Mouse (Mus musculus): ENCODE measurements around the gene Olfr591. TPM values are rescaled to one million over a fixed set of nuclear protein-coding genes. Genes with fewer than 3 reads are reported as not detected.

Gene Olfr591
- total and polyA plus RNA-seq, 3 experiments: 0.05 TPM; not detected in 2

DNA sequence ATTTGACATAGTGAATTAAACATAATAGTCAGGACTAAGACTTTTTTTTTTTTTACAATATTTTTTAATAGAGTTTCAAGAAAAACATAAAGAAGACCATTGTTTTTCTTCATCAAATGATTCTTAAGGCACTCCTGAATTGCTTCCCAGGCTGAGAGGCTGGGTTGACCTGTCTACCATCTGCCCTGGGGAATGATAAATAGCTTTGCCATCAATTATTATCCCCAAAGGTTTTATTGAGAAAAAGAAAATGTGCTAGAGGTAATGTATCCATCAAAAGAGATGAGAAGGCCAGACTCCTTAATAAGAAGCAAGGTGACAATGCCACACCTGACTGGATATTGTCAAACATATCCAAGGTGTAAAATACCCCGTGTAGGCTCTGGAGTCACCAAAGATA lies 37.6 kb downstream of the Olfr591 start, which contains the start of gene Olfr588-ps1:
Gene Olfr588-ps1 (plus strand): TSS at position 301 of the 400 bp plus-strand sequence.
- H3K27me3 ChIP-seq (ENCODE audit: insufficient read depth, low read length): no peaks in the 10 kb centered on the region
- no peak for ATAC-seq (ENCODE audit: extremely low read depth, insufficient number of reproducible peaks, low FRiP score, poor library complexity, severe bottlenecking)
- TF ChIP-seq POLR2AphosphoS5 (IDR thresholded peaks at IDR 0.05; ENCODE audit: insufficient replicate concordance, low read depth, low read length) (no peak), CTCF (IDR thresholded peaks at IDR 0.05; ENCODE audit: low read depth, low read length) (no peak), GATA2 (IDR thresholded peaks at IDR 0.05; ENCODE audit: borderline replicate concordance, low read depth, low read length) (no peak), TAL1 (conservative IDR thresholded peaks at IDR 0.05; ENCODE audit: low read depth, low read length) (no peak), GATA1 (IDR thresholded peaks at IDR 0.05; ENCODE audit: borderline replicate concordance, low read length) (no peak)
- H3K4me3 ChIP-seq (ENCODE audit: low read depth, low read length): no peak within 1 kb of the TSS
- DNase-seq (ENCODE audit: low spot score): no peak
- no peaks in the 10 kb centered on the region for H3K4me1 ChIP-seq (ENCODE audit: insufficient read depth, low read depth, low read length)
- H3K9me3 ChIP-seq (replicated peaks): no peaks in the 10 kb centered on the region
- no peaks in the 10 kb centered on the region for H3K36me3 ChIP-seq (replicated peaks)

DNA sequence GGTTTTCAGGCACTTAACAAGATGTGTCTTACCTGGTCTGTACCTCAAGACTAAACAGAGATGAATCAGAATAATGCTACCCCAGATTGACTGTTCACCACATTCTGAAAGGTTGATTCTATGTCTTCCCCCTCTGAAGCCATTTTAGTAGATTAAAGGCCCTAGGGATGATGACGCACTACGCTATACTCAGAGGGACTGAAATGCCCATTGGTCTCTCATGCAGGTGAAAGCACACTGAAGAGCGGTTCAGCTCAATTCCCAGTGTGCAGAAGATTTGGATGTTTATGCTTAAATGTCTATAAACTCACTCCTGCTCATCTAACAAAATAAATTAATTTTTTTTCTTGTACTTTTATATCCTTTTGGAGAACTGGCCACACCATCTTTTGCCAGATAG lies 52.6 kb downstream of the Olfr591 start, which contains the start of gene Olfr586:
Gene Olfr586 (minus strand): TSS at position 101 of the 400 bp plus-strand sequence.
- Histone ChIP-seq H3K4me1 (ENCODE audit: insufficient read depth, low read depth, low read length) (no peaks in the 10 kb centered on the region), H3K36me3 (replicated peaks) (no peaks in the 10 kb centered on the region), H3K27me3 (ENCODE audit: insufficient read depth, low read length) (no peaks in the 10 kb centered on the region), H3K9me3 (replicated peaks) (no peaks in the 10 kb centered on the region), H3K4me3 (ENCODE audit: low read depth, low read length) (no peak within 1 kb of the TSS)
- ATAC-seq (ENCODE audit: extremely low read depth, insufficient number of reproducible peaks, low FRiP score, poor library complexity, severe bottlenecking) (no peak), DNase-seq (ENCODE audit: low spot score) (no peak)
- TF ChIP-seq POLR2AphosphoS5 (IDR thresholded peaks at IDR 0.05; ENCODE audit: insufficient replicate concordance, low read depth, low read length) (no peak), TAL1 (conservative IDR thresholded peaks at IDR 0.05; ENCODE audit: low read depth, low read length) (no peak), CTCF (IDR thresholded peaks at IDR 0.05; ENCODE audit: low read depth, low read length) (no peak), GATA1 (IDR thresholded peaks at IDR 0.05; ENCODE audit: borderline replicate concordance, low read length) (no peak), GATA2 (IDR thresholded peaks at IDR 0.05; ENCODE audit: borderline replicate concordance, low read depth, low read length) (no peak)

DNA sequence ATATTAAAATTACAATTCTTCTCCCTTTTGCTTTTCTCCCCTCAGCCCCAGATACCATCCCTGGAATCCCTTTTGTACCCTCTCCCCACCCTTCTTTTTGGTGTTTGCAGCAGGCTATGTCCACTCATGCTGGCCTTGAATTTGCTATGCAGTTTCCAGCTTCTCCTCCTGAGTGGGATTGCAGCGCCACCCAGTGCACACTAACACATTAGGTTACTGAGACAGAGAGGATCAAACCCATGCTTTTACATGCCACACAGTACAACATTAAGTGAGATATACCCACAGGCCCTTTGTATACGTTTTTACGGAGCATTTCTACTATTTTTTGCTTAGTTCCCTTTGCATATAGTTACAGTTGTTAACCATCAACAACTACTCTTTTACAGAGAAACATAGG lies 58.7 kb downstream of the Olfr591 start:
- Histone ChIP-seq H3K36me3 (replicated peaks) (no peaks in the 10 kb centered on the region), H3K4me3 (ENCODE audit: low read depth, low read length) (no peak overlapping the region), H3K27me3 (ENCODE audit: insufficient read depth, low read length) (no peaks in the 10 kb centered on the region), H3K4me1 (ENCODE audit: insufficient read depth, low read depth, low read length) (no peaks in the 10 kb centered on the region), H3K9me3 (replicated peaks) (no peaks in the 10 kb centered on the region)
- DNase-seq (ENCODE audit: low spot score) (no peak), ATAC-seq (ENCODE audit: extremely low read depth, insufficient number of reproducible peaks, low FRiP score, poor library complexity, severe bottlenecking) (no peak)
- TF ChIP-seq POLR2AphosphoS5 (IDR thresholded peaks at IDR 0.05; ENCODE audit: insufficient replicate concordance, low read depth, low read length) (no peak), TAL1 (conservative IDR thresholded peaks at IDR 0.05; ENCODE audit: low read depth, low read length) (no peak), CTCF (IDR thresholded peaks at IDR 0.05; ENCODE audit: low read depth, low read length) (no peak), GATA1 (IDR thresholded peaks at IDR 0.05; ENCODE audit: borderline replicate concordance, low read length) (no peak), GATA2 (IDR thresholded peaks at IDR 0.05; ENCODE audit: borderline replicate concordance, low read depth, low read length) (no peak)

Other genes starting within 250 kb of the Olfr591 start
Only the 20 nearest of the 25 such genes appear.
- not detected in 2 replicates for gene Olfr577, start 202.4 kb downstream of the Olfr591 start, total RNA-seq (2014; fragmentation: Nextera tagmentation)
- gene Olfr577, start 202.4 kb downstream of the Olfr591 start, total RNA-seq (2017): 0.05 TPM in 1 of 2 replicates, not detected in the other
- not detected in 2 replicates for gene Olfr577, start 202.4 kb downstream of the Olfr591 start, polyA plus RNA-seq (2012)
- not detected in 2 replicates for gene Olfr578, start 189.0 kb downstream of the Olfr591 start, total RNA-seq (2014; fragmentation: Nextera tagmentation)
- 0.05 TPM in 1 of 2 replicates, not detected in the other for gene Olfr578, start 189.0 kb downstream of the Olfr591 start, total RNA-seq (2017)
- gene Olfr578, start 189.0 kb downstream of the Olfr591 start, polyA plus RNA-seq (2012): not detected in 2 replicates
- not detected in 2 replicates for gene Olfr582, start 140.3 kb downstream of the Olfr591 start, total RNA-seq (2014; fragmentation: Nextera tagmentation)
- 0.16 TPM in 1 of 2 replicates, not detected in the other for gene Olfr582, start 140.3 kb downstream of the Olfr591 start, total RNA-seq (2017)
- gene Olfr582, start 140.3 kb downstream of the Olfr591 start, polyA plus RNA-seq (2012): not detected in 2 replicates
- not detected in 2 replicates for gene Olfr583, start 127.0 kb downstream of the Olfr591 start, total RNA-seq (2014; fragmentation: Nextera tagmentation)
- gene Olfr583, start 127.0 kb downstream of the Olfr591 start, total RNA-seq (2017): 0.11 and 0.29 TPM in 2 replicates
- gene Olfr583, start 127.0 kb downstream of the Olfr591 start, polyA plus RNA-seq (2012): not detected in 2 replicates
- gene Olfr584, start 96.5 kb downstream of the Olfr591 start, total RNA-seq (2014; fragmentation: Nextera tagmentation): not detected in 2 replicates
- gene Olfr584, start 96.5 kb downstream of the Olfr591 start, total RNA-seq (2017): 0.06 and 0.16 TPM in 2 replicates
- gene Olfr584, start 96.5 kb downstream of the Olfr591 start, polyA plus RNA-seq (2012): not detected in 2 replicates
- not detected in 2 replicates for gene Olfr585, start 80.6 kb downstream of the Olfr591 start, total RNA-seq (2014; fragmentation: Nextera tagmentation)
- not detected in 2 replicates for gene Olfr585, start 80.6 kb downstream of the Olfr591 start, total RNA-seq (2017)
- not detected in 2 replicates for gene Olfr585, start 80.6 kb downstream of the Olfr591 start, polyA plus RNA-seq (2012)
- gene Olfr586, start 52.7 kb downstream of the Olfr591 start, total RNA-seq (2014; fragmentation: Nextera tagmentation): not detected in 2 replicates
- 0.06 and 0.22 TPM in 2 replicates for gene Olfr586, start 52.7 kb downstream of the Olfr591 start, total RNA-seq (2017)
- gene Olfr586, start 52.7 kb downstream of the Olfr591 start, polyA plus RNA-seq (2012): not detected in 2 replicates
- gene Olfr588-ps1, start 37.5 kb downstream of the Olfr591 start, total RNA-seq (2014; fragmentation: Nextera tagmentation): not detected in 2 replicates
- gene Olfr588-ps1, start 37.5 kb downstream of the Olfr591 start, total RNA-seq (2017): 0.05 and 0.06 TPM in 2 replicates
- not detected in 2 replicates for gene Olfr588-ps1, start 37.5 kb downstream of the Olfr591 start, polyA plus RNA-seq (2012)
- not detected in 2 replicates for gene Olfr589, start 22.0 kb downstream of the Olfr591 start, total RNA-seq (2014; fragmentation: Nextera tagmentation)
- 0.11 TPM in 1 of 2 replicates, not detected in the other for gene Olfr589, start 22.0 kb downstream of the Olfr591 start, total RNA-seq (2017)
- gene Olfr589, start 22.0 kb downstream of the Olfr591 start, polyA plus RNA-seq (2012): not detected in 2 replicates
- gene Olfr592, start 6.5 kb upstream of the Olfr591 start, total RNA-seq (2014; fragmentation: Nextera tagmentation): not detected in 2 replicates
- 0.06 and 0.11 TPM in 2 replicates for gene Olfr592, start 6.5 kb upstream of the Olfr591 start, total RNA-seq (2017)
- not detected in 2 replicates for gene Olfr592, start 6.5 kb upstream of the Olfr591 start, polyA plus RNA-seq (2012)
- not detected in 2 replicates for gene Olfr593, start 33.5 kb upstream of the Olfr591 start, total RNA-seq (2014; fragmentation: Nextera tagmentation)
- 0.27 and 0.35 TPM in 2 replicates for gene Olfr593, start 33.5 kb upstream of the Olfr591 start, total RNA-seq (2017)
- not detected in 2 replicates for gene Olfr593, start 33.5 kb upstream of the Olfr591 start, polyA plus RNA-seq (2012)
- not detected in 2 replicates for gene Olfr594, start 38.7 kb upstream of the Olfr591 start, total RNA-seq (2014; fragmentation: Nextera tagmentation)
- gene Olfr594, start 38.7 kb upstream of the Olfr591 start, total RNA-seq (2017): 0.11 TPM in 1 of 2 replicates, not detected in the other
- not detected in 2 replicates for gene Olfr594, start 38.7 kb upstream of the Olfr591 start, polyA plus RNA-seq (2012)
- not detected in 2 replicates for gene Usp17ld, start 74.2 kb upstream of the Olfr591 start, total RNA-seq (2014; fragmentation: Nextera tagmentation)
- gene Usp17ld, start 74.2 kb upstream of the Olfr591 start, total RNA-seq (2017): 0.05 TPM in 1 of 2 replicates, not detected in the other
- not detected in 2 replicates for gene Usp17ld, start 74.2 kb upstream of the Olfr591 start, polyA plus RNA-seq (2012)
- not detected in 2 replicates for gene Olfr596, start 127.3 kb upstream of the Olfr591 start, total RNA-seq (2014; fragmentation: Nextera tagmentation)
- gene Olfr596, start 127.3 kb upstream of the Olfr591 start, total RNA-seq (2017): 0.06 TPM in 1 of 2 replicates, not detected in the other
- not detected in 2 replicates for gene Olfr596, start 127.3 kb upstream of the Olfr591 start, polyA plus RNA-seq (2012)
- gene Olfr597, start 138.0 kb upstream of the Olfr591 start, total RNA-seq (2014; fragmentation: Nextera tagmentation): not detected in 2 replicates
- gene Olfr597, start 138.0 kb upstream of the Olfr591 start, total RNA-seq (2017): 0.38 TPM in 1 of 2 replicates, not detected in the other
- gene Olfr597, start 138.0 kb upstream of the Olfr591 start, polyA plus RNA-seq (2012): not detected in 2 replicates
- not detected in 2 replicates for gene Olfr598, start 145.2 kb upstream of the Olfr591 start, total RNA-seq (2014; fragmentation: Nextera tagmentation)
- not detected in 2 replicates for gene Olfr598, start 145.2 kb upstream of the Olfr591 start, total RNA-seq (2017)
- not detected in 2 replicates for gene Olfr598, start 145.2 kb upstream of the Olfr591 start, polyA plus RNA-seq (2012)
- not detected in 2 replicates for gene Olfr599, start 157.6 kb upstream of the Olfr591 start, total RNA-seq (2014; fragmentation: Nextera tagmentation)
- gene Olfr599, start 157.6 kb upstream of the Olfr591 start, total RNA-seq (2017): 0.71 TPM in 1 of 2 replicates, not detected in the other
- not detected in 2 replicates for gene Olfr599, start 157.6 kb upstream of the Olfr591 start, polyA plus RNA-seq (2012)
- not detected in 2 replicates for gene Olfr600, start 171.3 kb upstream of the Olfr591 start, total RNA-seq (2014; fragmentation: Nextera tagmentation)
- gene Olfr600, start 171.3 kb upstream of the Olfr591 start, total RNA-seq (2017): 0.06 and 0.11 TPM in 2 replicates
- gene Olfr600, start 171.3 kb upstream of the Olfr591 start, polyA plus RNA-seq (2012): not detected in 2 replicates
- not detected in 2 replicates for gene Olfr601, start 184.3 kb upstream of the Olfr591 start, total RNA-seq (2014; fragmentation: Nextera tagmentation)
- 0.11 TPM in 1 of 2 replicates, not detected in the other for gene Olfr601, start 184.3 kb upstream of the Olfr591 start, total RNA-seq (2017)
- gene Olfr601, start 184.3 kb upstream of the Olfr591 start, polyA plus RNA-seq (2012): not detected in 2 replicates
- not detected in 2 replicates for gene Olfr603, start 207.8 kb upstream of the Olfr591 start, total RNA-seq (2014; fragmentation: Nextera tagmentation)
- not detected in 2 replicates for gene Olfr603, start 207.8 kb upstream of the Olfr591 start, total RNA-seq (2017)
- gene Olfr603, start 207.8 kb upstream of the Olfr591 start, polyA plus RNA-seq (2012): not detected in 2 replicates